Mouse (Mus musculus) lung, adult 2 months (tissue): ENCODE results near the gene Rab11fip4.

Experiments
- CTCF ChIP-seq: fragments of 200-500 bp; IDR thresholded peaks from 2 replicates; pipeline ENCODE4 v1.5.1; 2011; ENCODE audit warnings: mild to moderate bottlenecking, low read length, control low read depth; ENCODE audit not compliant: insufficient read depth
- POLR2A ChIP-seq: fragments of 200-500 bp; IDR thresholded peaks from 2 replicates; pipeline ENCODE4 v1.6.1; 2011; ENCODE audit warnings: low read depth, mild to moderate bottlenecking, control low read depth, low read length, borderline replicate concordance; ENCODE audit errors: extremely low read depth

- TF ChIP-seq CTCF (no peak), POLR2A (no peak)
Observed at GRCm38 (mm10) chr11:79680559-79680958, 89.5 kb downstream of the Rab11fip4 start.
